Mouse (Mus musculus): ENCODE results near the gene Nt5m. TPM values are rescaled to one million over a fixed set of nuclear protein-coding genes. Genes with fewer than 3 reads are reported as not detected.

Nt5m gene
- polyA plus RNA-seq, 1 experiment = 30.8 TPM

- TF ChIP-seq SRF (IDR thresholded peaks at IDR 0.05; ENCODE audit: control insufficient read depth, insufficient read length, low read depth) = no peak
- TF ChIP-seq CEBPB (IDR thresholded peaks at IDR 0.05; ENCODE audit: insufficient read depth, poor library complexity, severe bottlenecking) = no peak
- no peak for TF ChIP-seq POLR2AphosphoS2 (IDR thresholded peaks at IDR 0.05; ENCODE audit: insufficient read length, low read depth)
- Histone ChIP-seq H3K27me3 (ENCODE audit: control insufficient read depth, insufficient read depth, insufficient read length) (no peaks in the 10 kb centered on the region), H3K4me2 (ENCODE audit: low read depth) (no peak overlapping the region), H3ac (ENCODE audit: control insufficient read depth, insufficient read length) (no peak overlapping the region), H3K4me3 (no peak overlapping the region), H3K36me3 (ENCODE audit: control insufficient read depth, insufficient read depth) (no peaks in the 10 kb centered on the region), H3K79me2 (ENCODE audit: control insufficient read depth, insufficient read depth) (no peaks in the 10 kb centered on the region)
Observed at GRCm38 (mm10) chr11:59891854-59892253, 52.6 kb downstream of the Nt5m start.

- no peak overlapping the region for H3ac ChIP-seq (ENCODE audit: control insufficient read depth, insufficient read length)
- H3K4me2 ChIP-seq (ENCODE audit: low read depth) = no peak overlapping the region
- no peak overlapping the region for H3K4me3 ChIP-seq
- H3K36me3 ChIP-seq (ENCODE audit: control insufficient read depth, insufficient read depth) = no peaks in the 10 kb centered on the region
- H3K27me3 ChIP-seq (ENCODE audit: control insufficient read depth, insufficient read depth, insufficient read length) = no peaks in the 10 kb centered on the region
- TF ChIP-seq SRF (IDR thresholded peaks at IDR 0.05; ENCODE audit: control insufficient read depth, insufficient read length, low read depth) = no peak
- TF ChIP-seq USF1 (IDR thresholded peaks at IDR 0.05; ENCODE audit: low read depth) = no peak
- TF ChIP-seq TCF12 (IDR thresholded peaks at IDR 0.05; ENCODE audit: insufficient read depth, poor library complexity, severe bottlenecking) = no peak
- no peak for TF ChIP-seq REST (IDR thresholded peaks at IDR 0.05; ENCODE audit: insufficient read depth, insufficient read length)
- TF ChIP-seq POLR2A (IDR thresholded peaks at IDR 0.05; ENCODE audit: insufficient read length, low read depth) = no peak
- no peak for TF ChIP-seq POLR2AphosphoS2 (IDR thresholded peaks at IDR 0.05; ENCODE audit: insufficient read length, low read depth)
- TF ChIP-seq CEBPB (IDR thresholded peaks at IDR 0.05; ENCODE audit: insufficient read depth, poor library complexity, severe bottlenecking) = no peak
- TF ChIP-seq MYOG (IDR thresholded peaks at IDR 0.05; ENCODE audit: control insufficient read depth in 1 of 3, insufficient read depth in 1 of 3, insufficient read length in 2 of 3, low read depth in 2 of 3) = no peak
- TF ChIP-seq MYOD1 (IDR thresholded peaks at IDR 0.05; ENCODE audit: control insufficient read depth in 1 of 3, insufficient read length in 2 of 3, low read depth in 2 of 3) = no peak
- no peak for TF ChIP-seq TCF3 (IDR thresholded peaks at IDR 0.05; ENCODE audit: insufficient read length, low read depth)
- no peak for TF ChIP-seq MAX (IDR thresholded peaks at IDR 0.05; ENCODE audit: low read depth)
- TF ChIP-seq E2F4 (IDR thresholded peaks at IDR 0.05; ENCODE audit: insufficient read depth) = no peak
- H3K79me2 ChIP-seq (ENCODE audit: control insufficient read depth, insufficient read depth) = no peaks in the 10 kb centered on the region
Observed at GRCm38 (mm10) chr11:59893153-59893788, 54.0 kb downstream of the Nt5m start.

GRCm38 (mm10) chr11:59894916-59895315 is 55.7 kb downstream of the Nt5m start:
- TF ChIP-seq CEBPB (IDR thresholded peaks at IDR 0.05; ENCODE audit: insufficient read depth, poor library complexity, severe bottlenecking) (no peak), REST (IDR thresholded peaks at IDR 0.05; ENCODE audit: insufficient read depth, insufficient read length) (no peak), POLR2A (IDR thresholded peaks at IDR 0.05; ENCODE audit: insufficient read length, low read depth) (no peak), TCF3 (IDR thresholded peaks at IDR 0.05; ENCODE audit: insufficient read length, low read depth) (no peak), E2F4 (IDR thresholded peaks at IDR 0.05; ENCODE audit: insufficient read depth) (no peak), SRF (IDR thresholded peaks at IDR 0.05; ENCODE audit: control insufficient read depth, insufficient read length, low read depth) (no peak), MYOG (IDR thresholded peaks at IDR 0.05; ENCODE audit: control insufficient read depth in 1 of 3, insufficient read depth in 1 of 3, insufficient read length in 2 of 3, low read depth in 2 of 3) (no peak)
- Histone ChIP-seq H3K4me2 (ENCODE audit: low read depth) (no peak overlapping the region), H3K27me3 (ENCODE audit: control insufficient read depth, insufficient read depth, insufficient read length) (no peaks in the 10 kb centered on the region), H3K4me3 (no peak overlapping the region), H3K36me3 (ENCODE audit: control insufficient read depth, insufficient read depth) (no peaks in the 10 kb centered on the region), H3K79me2 (ENCODE audit: control insufficient read depth, insufficient read depth) (no peaks in the 10 kb centered on the region), H3ac (ENCODE audit: control insufficient read depth, insufficient read length) (no peak overlapping the region)

GRCm38 (mm10) chr11:59895316-59895715 is 56.1 kb downstream of the Nt5m start:
- H3K27me3 ChIP-seq (ENCODE audit: control insufficient read depth, insufficient read depth, insufficient read length) = no peaks in the 10 kb centered on the region
- no peak overlapping the region for H3ac ChIP-seq (ENCODE audit: control insufficient read depth, insufficient read length)
- no peak overlapping the region for H3K4me3 ChIP-seq
- H3K79me2 ChIP-seq (ENCODE audit: control insufficient read depth, insufficient read depth) = no peaks in the 10 kb centered on the region
- no peaks in the 10 kb centered on the region for H3K36me3 ChIP-seq (ENCODE audit: control insufficient read depth, insufficient read depth)
- TF ChIP-seq MYOD1 (IDR thresholded peaks at IDR 0.05; ENCODE audit: control insufficient read depth in 1 of 3, insufficient read length in 2 of 3, low read depth in 2 of 3) = no peak
- no peak for TF ChIP-seq MAX (IDR thresholded peaks at IDR 0.05; ENCODE audit: low read depth)
- no peak for TF ChIP-seq REST (IDR thresholded peaks at IDR 0.05; ENCODE audit: insufficient read depth, insufficient read length)
- H3K4me2 ChIP-seq (ENCODE audit: low read depth) = no peak overlapping the region

GRCm38 (mm10) chr11:59897981-59898599 is 58.8 kb downstream of the Nt5m start:
- H3K79me2 ChIP-seq (ENCODE audit: control insufficient read depth, insufficient read depth) = no peaks in the 10 kb centered on the region
- no peak overlapping the region for H3K4me2 ChIP-seq (ENCODE audit: low read depth)
- H3ac ChIP-seq (ENCODE audit: control insufficient read depth, insufficient read length) = no peak overlapping the region
- no peaks in the 10 kb centered on the region for H3K36me3 ChIP-seq (ENCODE audit: control insufficient read depth, insufficient read depth)
- no peak for TF ChIP-seq TCF12 (IDR thresholded peaks at IDR 0.05; ENCODE audit: insufficient read depth, poor library complexity, severe bottlenecking)
- TF ChIP-seq MYOG (IDR thresholded peaks at IDR 0.05; ENCODE audit: control insufficient read depth in 1 of 3, insufficient read depth in 1 of 3, insufficient read length in 2 of 3, low read depth in 2 of 3) = no peak
- no peak for TF ChIP-seq SRF (IDR thresholded peaks at IDR 0.05; ENCODE audit: control insufficient read depth, insufficient read length, low read depth)
- no peak for TF ChIP-seq CEBPB (IDR thresholded peaks at IDR 0.05; ENCODE audit: insufficient read depth, poor library complexity, severe bottlenecking)
- TF ChIP-seq POLR2A (IDR thresholded peaks at IDR 0.05; ENCODE audit: insufficient read length, low read depth) = no peak
- no peak for TF ChIP-seq TCF3 (IDR thresholded peaks at IDR 0.05; ENCODE audit: insufficient read length, low read depth)
- TF ChIP-seq E2F4 (IDR thresholded peaks at IDR 0.05; ENCODE audit: insufficient read depth) = no peak
- no peak for TF ChIP-seq MAX (IDR thresholded peaks at IDR 0.05; ENCODE audit: low read depth)
- no peak for TF ChIP-seq USF1 (IDR thresholded peaks at IDR 0.05; ENCODE audit: low read depth)
- no peak for TF ChIP-seq MYOD1 (IDR thresholded peaks at IDR 0.05; ENCODE audit: control insufficient read depth in 1 of 3, insufficient read length in 2 of 3, low read depth in 2 of 3)
- no peak for TF ChIP-seq REST (IDR thresholded peaks at IDR 0.05; ENCODE audit: insufficient read depth, insufficient read length)
- TF ChIP-seq POLR2AphosphoS2 (IDR thresholded peaks at IDR 0.05; ENCODE audit: insufficient read length, low read depth) = no peak
- no peak overlapping the region for H3K4me3 ChIP-seq
- H3K27me3 ChIP-seq (ENCODE audit: control insufficient read depth, insufficient read depth, insufficient read length) = no peaks in the 10 kb centered on the region
